Mouse (Mus musculus) myocyte (in vitro differentiated cells): ENCODE results near the gene Fyn.

Experiments
- CEBPB ChIP-seq: IDR thresholded peaks from 2 replicates; pipeline ENCODE4 v1.6.1; 2011; ENCODE audit warnings: mild to moderate bottlenecking, moderate library complexity; ENCODE audit not compliant: poor library complexity, insufficient read depth, severe bottlenecking
- E2F4 ChIP-seq: IDR thresholded peaks from one replicate; pipeline ENCODE4 v1.6.1; 2011; ENCODE audit warnings: mild to moderate bottlenecking, control low read depth, moderate library complexity; ENCODE audit not compliant: insufficient read depth
- MYOG ChIP-seq, 3 experiments: IDR thresholded peaks; one replicate each; pipeline ENCODE4 v1.6.1; 2011; ENCODE audit warnings: control low read depth in 2 of 3, low read depth in 2 of 3, mild to moderate bottlenecking in 2 of 3; ENCODE audit not compliant: insufficient read length in 2 of 3, control insufficient read depth in 1 of 3, insufficient read depth in 1 of 3
- POLR2A ChIP-seq: IDR thresholded peaks from one replicate; pipeline ENCODE4 v1.6.1; 2011; ENCODE audit warnings: low read depth, mild to moderate bottlenecking, control low read depth, moderate library complexity; ENCODE audit not compliant: insufficient read length
- POLR2AphosphoS2 ChIP-seq: IDR thresholded peaks from one replicate; pipeline ENCODE4 v1.6.1; 2011; ENCODE audit warnings: low read depth, control low read depth; ENCODE audit not compliant: insufficient read length
- REST ChIP-seq: IDR thresholded peaks from one replicate; pipeline ENCODE4 v1.6.1; 2011; ENCODE audit warnings: mild to moderate bottlenecking, control low read depth, moderate library complexity; ENCODE audit not compliant: insufficient read depth, insufficient read length
- SRF ChIP-seq: IDR thresholded peaks from one replicate; pipeline ENCODE4 v1.6.1; 2011; ENCODE audit warnings: low read depth; ENCODE audit not compliant: control insufficient read depth, insufficient read length
- TCF12 ChIP-seq: IDR thresholded peaks from one replicate; pipeline ENCODE4 v1.6.1; 2011; ENCODE audit warnings: mild to moderate bottlenecking, control low read depth; ENCODE audit not compliant: poor library complexity, insufficient read depth, severe bottlenecking

DNA sequence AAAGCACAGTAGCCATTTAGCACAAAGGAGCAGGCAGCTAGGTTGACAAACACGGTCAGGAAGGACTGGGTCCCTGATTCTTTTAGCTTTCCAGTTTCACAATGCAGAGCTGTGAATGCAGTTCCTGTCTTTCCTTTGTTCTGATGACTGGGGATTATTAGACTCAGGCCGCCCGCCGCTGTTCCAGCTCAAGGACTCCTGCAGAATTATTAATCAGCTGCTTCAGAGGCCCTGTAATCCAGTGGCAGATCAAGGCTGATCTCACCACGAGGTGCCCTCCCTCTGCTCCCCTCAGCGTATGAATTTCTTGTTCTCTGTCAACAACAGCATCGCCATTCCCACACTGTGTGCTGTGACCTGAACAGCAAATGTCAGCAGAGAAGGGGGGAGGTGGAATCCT lies 172.3 kb downstream of the Fyn start:
- TF ChIP-seq POLR2A (no peak), POLR2AphosphoS2 (no peak), MYOG (IDR thresholded peaks at IDR 0.05; ENCODE audit: control insufficient read depth in 1 of 3, insufficient read depth in 1 of 3, insufficient read length in 2 of 3, low read depth in 2 of 3) (no peak), REST (no peak), SRF (no peak), E2F4 (no peak), TCF12 (no peak), CEBPB (no peak)
